Mouse (Mus musculus) heart, embryonic 15.5 days (tissue): ENCODE data around the gene Gm28308. TPM values are rescaled to one million over a fixed set of nuclear protein-coding genes. Genes with fewer than 3 reads are reported as not detected.

Source experiments
- ATAC-seq: fragments of 200-750 bp; cut with Nextera tagmentation; replicated peaks from 2 replicates; pipeline ENCODE4 v1.8.0; 2017; ENCODE audit warnings: low read depth, moderate TSS enrichment; ENCODE audit not compliant: insufficient number of reproducible peaks, insufficient read depth, low FRiP score
- H3K27ac ChIP-seq: fragments of 300-500 bp; sonication (generic); 2 replicates; pipeline ENCODE4 v1.5.1; 2015; ENCODE audit warnings: mild to moderate bottlenecking, inconsistent platforms
- H3K27me3 ChIP-seq: fragments of 300-500 bp; sonication (generic); 2 replicates; pipeline ENCODE4 v1.6.1; 2015; ENCODE audit warnings: inconsistent platforms
- H3K36me3 ChIP-seq: fragments of 300-500 bp; sonication (generic); 2 replicates; pipeline ENCODE4 v1.6.1; 2015; ENCODE audit warnings: mild to moderate bottlenecking, inconsistent platforms
- H3K4me1 ChIP-seq: fragments of 300-500 bp; sonication (generic); replicated peaks from 2 replicates; pipeline ENCODE4 v1.6.1; 2015; ENCODE audit warnings: inconsistent platforms
- H3K4me2 ChIP-seq: fragments of 300-500 bp; sonication (generic); 2 replicates; pipeline ENCODE4 v1.6.1; 2015; ENCODE audit warnings: inconsistent platforms, mild to moderate bottlenecking, moderate library complexity
- H3K4me3 ChIP-seq: fragments of 300-500 bp; sonication (generic); 2 replicates; pipeline ENCODE4 v1.5.1; 2015; ENCODE audit warnings: mild to moderate bottlenecking, inconsistent platforms
- H3K9ac ChIP-seq: fragments of 300-500 bp; sonication (generic); 2 replicates; pipeline ENCODE4 v1.6.1; 2015; ENCODE audit warnings: mild to moderate bottlenecking, inconsistent platforms
- H3K9me3 ChIP-seq: fragments of 300-500 bp; sonication (generic); replicated peaks from 2 replicates; pipeline ENCODE4 v1.6.1; 2016; ENCODE audit warnings: inconsistent platforms
- WGBS: fragments of 180-500 bp; shearing (Covaris S2); methylation state at CpG from one replicate; pipeline ENCODE4 v1.1.7; 2015; ENCODE audit warnings: mixed read lengths; 5-methylcytosine and 5-hydroxymethylcytosine counted together
- polyA plus RNA-seq: library from polyadenylated mRNA; unstranded; fragments of >200 nt; fragmentation: Nextera tagmentation; extraction: Ambion mirVana; gene quantifications from 2 replicates; pipeline ENCODE4 v1.2.1, GENCODE M21; 2015

Gene Gm28308
- polyA plus RNA-seq, 1 experiment from 2014 or later, result not detected

- Histone ChIP-seq H3K4me3 (peak within 1 kb of the TSS; percentile 58), H3K4me1 (peaks cover 24% of the 10 kb centered on the region), H3K27me3 (peaks cover 99% of the 10 kb centered on the region), H3K9me3 (no peaks in the 10 kb centered on the region), H3K27ac (no peak within 1 kb of the TSS), H3K4me2 (peak within 1 kb of the TSS; percentile 97), H3K36me3 (no peaks in the 10 kb centered on the region), H3K9ac (peak within 1 kb of the TSS; percentile 43; the same call in 1 of the 2 replicates)
- 0 out of 2 replicates have a peak, but pooled peaks have one; percentile 23 for ATAC-seq
- 1% methylated on average over 46 of the region's 46 CpGs for WGBS
These were observed 8.3 kb upstream of the Gm28308 start, which contains the start of gene Hoxa7 for GRCm38 (mm10) chr6:52221337-52221992. Gene Hoxa7, minus strand, starts transcription at chr6:52221854.

GRCm38 (mm10) chr6:52220865-52221310 is 7.7 kb upstream of the Gm28308 start:
- WGBS, result 11% methylated on average over 12 of the region's 12 CpGs

GRCm38 (mm10) chr6:52220003-52220864 is 7.1 kb upstream of the Gm28308 start:
- H3K9ac ChIP-seq, result no peak overlapping the region
- 27% methylated on average over 32 of the region's 32 CpGs for WGBS
- no peak overlapping the region for H3K4me2 ChIP-seq
- ATAC-seq, result no peak
- no peaks in the 10 kb centered on the region for H3K36me3 ChIP-seq
- H3K27me3 ChIP-seq, result peaks cover 99% of the 10 kb centered on the region
- H3K9me3 ChIP-seq, result no peaks in the 10 kb centered on the region
- no peak overlapping the region for H3K4me3 ChIP-seq
- H3K4me1 ChIP-seq, result peaks cover 22% of the 10 kb centered on the region
- no peak overlapping the region for H3K27ac ChIP-seq

More at GRCm38 (mm10) chr6:52220865-52221310, 7.7 kb upstream of the Gm28308 start:
- H3K27me3 ChIP-seq, result peaks cover 99% of the 10 kb centered on the region
- no peak for ATAC-seq
- H3K9ac ChIP-seq, result no peak overlapping the region
- no peaks in the 10 kb centered on the region for H3K36me3 ChIP-seq
- peak overlapping the region; percentile 58 for H3K4me3 ChIP-seq
- H3K4me2 ChIP-seq, result peak overlapping the region; percentile 97
- no peaks in the 10 kb centered on the region for H3K9me3 ChIP-seq
- no peak overlapping the region for H3K27ac ChIP-seq
- peaks cover 22% of the 10 kb centered on the region for H3K4me1 ChIP-seq

GRCm38 (mm10) chr6:52219234-52219942 is 6.2 kb upstream of the Gm28308 start:
- no peak for ATAC-seq
- peaks cover 22% of the 10 kb centered on the region for H3K4me1 ChIP-seq

GRCm38 (mm10) chr6:52218643-52219215 is 5.6 kb upstream of the Gm28308 start:
- Histone ChIP-seq H3K4me1 (peaks cover 19% of the 10 kb centered on the region), H3K4me2 (no peak overlapping the region), H3K27me3 (peaks cover 99% of the 10 kb centered on the region), H3K27ac (no peak overlapping the region), H3K36me3 (no peaks in the 10 kb centered on the region), H3K4me3 (no peak overlapping the region), H3K9me3 (no peaks in the 10 kb centered on the region), H3K9ac (no peak overlapping the region)
- no peak for ATAC-seq
- WGBS, result 15% methylated on average over 14 of the region's 14 CpGs

More at GRCm38 (mm10) chr6:52219234-52219942, 6.2 kb upstream of the Gm28308 start:
- Histone ChIP-seq H3K27ac (no peak overlapping the region), H3K9ac (no peak overlapping the region), H3K27me3 (peaks cover 99% of the 10 kb centered on the region), H3K9me3 (no peaks in the 10 kb centered on the region), H3K4me3 (no peak overlapping the region), H3K4me2 (no peak overlapping the region), H3K36me3 (no peaks in the 10 kb centered on the region)
- WGBS, result 40% methylated on average over 9 of the region's 9 CpGs

GRCm38 (mm10) chr6:52217895-52218642 is 4.9 kb upstream of the Gm28308 start:
- Histone ChIP-seq H3K27me3 (peaks cover 99% of the 10 kb centered on the region), H3K4me2 (peak overlapping the region; percentile 52), H3K9ac (no peak overlapping the region), H3K36me3 (no peaks in the 10 kb centered on the region), H3K4me3 (peak overlapping the region; percentile 35), H3K27ac (no peak overlapping the region), H3K9me3 (no peaks in the 10 kb centered on the region), H3K4me1 (peaks cover 22% of the 10 kb centered on the region)
- no peak for ATAC-seq
- 10% methylated on average over 23 of the region's 23 CpGs for WGBS

GRCm38 (mm10) chr6:52217459-52217768 is 4.3 kb upstream of the Gm28308 start:
- Histone ChIP-seq H3K4me3 (peak overlapping the region; percentile 35), H3K27me3 (peaks cover 99% of the 10 kb centered on the region), H3K4me1 (peaks cover 28% of the 10 kb centered on the region), H3K27ac (no peak overlapping the region), H3K9me3 (no peaks in the 10 kb centered on the region), H3K36me3 (no peaks in the 10 kb centered on the region), H3K9ac (no peak overlapping the region), H3K4me2 (peak overlapping the region; percentile 52)
- under 1% methylated on average over 25 of the region's 25 CpGs for WGBS
- ATAC-seq, result no peak

- Histone ChIP-seq H3K4me3 (peak overlapping the region; percentile 35), H3K27ac (no peak overlapping the region), H3K36me3 (no peaks in the 10 kb centered on the region), H3K9ac (no peak overlapping the region), H3K4me1 (peaks cover 31% of the 10 kb centered on the region), H3K9me3 (no peaks in the 10 kb centered on the region), H3K4me2 (peak overlapping the region; percentile 52), H3K27me3 (peaks cover 99% of the 10 kb centered on the region)
- no peak for ATAC-seq
- WGBS, result 2% methylated on average over 60 of the region's 60 CpGs
These were observed 3.7 kb upstream of the Gm28308 start for GRCm38 (mm10) chr6:52216691-52217458.

- Histone ChIP-seq H3K27me3 (peaks cover 100% of the 10 kb centered on the region), H3K36me3 (no peaks in the 10 kb centered on the region), H3K9me3 (no peaks in the 10 kb centered on the region), H3K4me2 (0 out of 2 replicates have a peak overlapping the region, but pooled peaks have one; percentile 14), H3K27ac (no peak overlapping the region), H3K4me1 (peaks cover 30% of the 10 kb centered on the region), H3K9ac (no peak overlapping the region), H3K4me3 (no peak overlapping the region)
- ATAC-seq, result no peak
- WGBS, result 5% methylated on average over 30 of the region's 30 CpGs
These were observed 2.8 kb upstream of the Gm28308 start for GRCm38 (mm10) chr6:52215771-52216535.
